Comparison of ENCODE assay signal across 10 mouse cellular contexts in genomic region chr4:43419801-43420281, GRCm38 (mm10). TPM values are rescaled to one million over a fixed set of nuclear protein-coding genes. Genes with fewer than 3 reads are reported as not detected.
A peak's percentile ranks its signal among the peaks of the same experiment; 100 is the strongest.
DNase-seq lines count a peak whose midpoint lies in the region; ATAC-seq and TF ChIP-seq lines count a peak whose summit lies in the region.
"Had no signal": no experiment of that assay in that cellular context is flagged by ENCODE, and none has a peak within 500 bp of the region (broad histone marks: within the 10 kb centered on the region; RNA-seq: fewer than 3 reads in every experiment).

No protein-coding gene starts in this region.

- ATAC-seq in liver, embryonic 11.5 days (replicated peaks; ENCODE audit: low FRiP score), result no peak
- no peak for ATAC-seq in embryonic facial prominence, embryonic 14.5 days (ENCODE audit: low read depth)
- peak; percentile 45; the same call in 1 of the 2 replicates for ATAC-seq in monocyte, adult 5-6 weeks (replicated peaks; ENCODE audit: insufficient number of reproducible peaks, low FRiP score, low TSS enrichment, poor library complexity, severe bottlenecking)

- H3K27ac ChIP-seq in gastrocnemius, adult 2 months, result peak overlapping the region; percentile 81
- peak overlapping the region; percentile 86 for H3K27ac ChIP-seq in liver, adult 2 months (replicated peaks; ENCODE audit: insufficient read depth, low read depth, low read length)
- H3K27ac ChIP-seq in liver, embryonic 11.5 days (ENCODE audit: low read depth, low read length), result no peak overlapping the region
- H3K27ac ChIP-seq in embryonic facial prominence, embryonic 14.5 days (replicated peaks; ENCODE audit: low read depth, low read length), result peak overlapping the region; percentile 28

- no peak for TF ChIP-seq CTCF in gastrocnemius, adult 2 months (IDR thresholded peaks at IDR 0.05)
- TF ChIP-seq CTCF in liver, adult 2 months (IDR thresholded peaks at IDR 0.05; ENCODE audit: low read depth, low read length), result no peak

- 23% methylated on average over 9 of the region's 9 CpGs for WGBS in liver, adult 2 months
- WGBS in liver, embryonic 11.5 days, result 55% methylated on average over 9 of the region's 9 CpGs
- 55% methylated on average over 9 of the region's 9 CpGs for WGBS in embryonic facial prominence, embryonic 14.5 days

- H3K79me2 ChIP-seq in liver, adult 2 months (ENCODE audit: control insufficient read depth, insufficient read depth, low read length), result 0 out of 2 replicates have a peak, but pooled peaks cover 7% of the 10 kb centered on the region

- peak overlapping the region; percentile 43 for H3K9ac ChIP-seq in liver, adult 2 months (ENCODE audit: low read depth, low read length)
- H3K9ac ChIP-seq in liver, embryonic 11.5 days (ENCODE audit: low read depth, low read length), result no peak overlapping the region
- H3K9ac ChIP-seq in embryonic facial prominence, embryonic 14.5 days (ENCODE audit: low read depth, low read length), result 0 out of 2 replicates have a peak overlapping the region, but pooled peaks have one; percentile 3

- no peak for DNase-seq in gastrocnemius, adult 2 months
- no peak for DNase-seq in gastrocnemius, postnatal 36 days
- peak; percentile 77 for DNase-seq in liver, adult 2 months (ENCODE audit: extremely low read depth, low read depth, low spot score)
- no peak for DNase-seq in liver, embryonic 11.5 days (ENCODE audit: low spot score)
- DNase-seq in embryonic facial prominence, embryonic 14.5 days (ENCODE audit: low spot score), result no peak
- no peak for DNase-seq in right cerebral cortex, postnatal 10 days (ENCODE audit: low spot score in 2 of 2)
- no peak for DNase-seq in left cerebral cortex, adult 18-20 months (ENCODE audit: low spot score in 2 of 2)

- peak overlapping the region; percentile 35 for H3K4me3 ChIP-seq in gastrocnemius, adult 2 months
- H3K4me3 ChIP-seq in liver, adult 2 months (ENCODE audit: insufficient read depth, low read depth, low read length), result no peak overlapping the region
- H3K4me3 ChIP-seq in liver, embryonic 11.5 days (ENCODE audit: low read depth, low read length), result no peak overlapping the region
- H3K4me3 ChIP-seq in embryonic facial prominence, embryonic 14.5 days (ENCODE audit: low read depth, low read length), result no peak overlapping the region

- H3K4me1 ChIP-seq in liver, adult 2 months (ENCODE audit: control insufficient read depth, insufficient read depth, low read length), result peaks cover 32% of the 10 kb centered on the region
- peaks cover 2% of the 10 kb centered on the region; the same call in 1 of the 2 replicates for H3K4me1 ChIP-seq in liver, embryonic 11.5 days (replicated peaks; ENCODE audit: control insufficient read depth, insufficient read depth, low read length)
- H3K4me1 ChIP-seq in embryonic facial prominence, embryonic 14.5 days (ENCODE audit: control insufficient read depth, insufficient read depth, low read length), result no peaks in the 10 kb centered on the region

- TF ChIP-seq POLR2A in liver, adult 2 months (IDR thresholded peaks at IDR 0.05; ENCODE audit: extremely low read depth, insufficient read depth, low read length), result no peak

- no peak overlapping the region for H3K4me2 ChIP-seq in liver, embryonic 11.5 days
- H3K4me2 ChIP-seq in embryonic facial prominence, embryonic 14.5 days (ENCODE audit: low read depth, low read length), result no peak overlapping the region

- H3K9me3 ChIP-seq in liver, embryonic 11.5 days (ENCODE audit: control insufficient read depth, low read length), result no peaks in the 10 kb centered on the region
- H3K9me3 ChIP-seq in embryonic facial prominence, embryonic 14.5 days (ENCODE audit: control insufficient read depth, low read length), result no peaks in the 10 kb centered on the region

- intact Hi-C loops in gastrocnemius, adult 2 months (cut with DNase I), result loop anchor here (1.0 to 5.0 kb wide), 3 partner anchors 39 to 373 kb away; partner anchors contain the start of genes Atp8b5, Fam214b and Rusc2
- intact Hi-C loops in gastrocnemius, postnatal 36 days (cut with DNase I), result loop anchor here (1.0 to 5.0 kb wide), 3 partner anchors 39 to 373 kb away; partner anchors contain the start of genes Atp8b5, Fam214b and Rusc2

- no peaks in the 10 kb centered on the region for H3K27me3 ChIP-seq in liver, adult 2 months (ENCODE audit: control insufficient read depth, insufficient read depth, low read length)
- peaks cover 13% of the 10 kb centered on the region for H3K27me3 ChIP-seq in liver, embryonic 11.5 days (replicated peaks; ENCODE audit: control insufficient read depth, insufficient read depth, low read length)
- peaks cover 11% of the 10 kb centered on the region; the same call in 1 of the 2 replicates for H3K27me3 ChIP-seq in embryonic facial prominence, embryonic 14.5 days (replicated peaks; ENCODE audit: control insufficient read depth, insufficient read depth, low read length)

- peaks cover 7% of the 10 kb centered on the region; the same call in 1 of the 2 replicates for H3K36me3 ChIP-seq in liver, adult 2 months (ENCODE audit: control insufficient read depth, insufficient read depth, low read length)
- peaks cover 6% of the 10 kb centered on the region; the same call in 1 of the 2 replicates for H3K36me3 ChIP-seq in liver, embryonic 11.5 days (ENCODE audit: control insufficient read depth, insufficient read depth, low read length)
- peaks cover 63% of the 10 kb centered on the region for H3K36me3 ChIP-seq in embryonic facial prominence, embryonic 14.5 days (ENCODE audit: control insufficient read depth, insufficient read depth, low read length)

RNA-seq across cellular contexts. Expression of gene Fam166b, which starts 9.1 kb away (rescaled TPM):
- total RNA-seq in gastrocnemius, adult 2 months (2021), result not detected
- not detected for total RNA-seq in gastrocnemius, postnatal 36 days (2021)
- not detected in 2 replicates for total RNA-seq in liver, adult 2 months (2014; rRNA removed)
- polyA plus RNA-seq in liver, adult 2 months (2012; rRNA removed), result not detected in 2 replicates
- polyA plus RNA-seq in liver, embryonic 11.5 days (2014; fragmentation: Nextera tagmentation; extraction: Ambion mirVana), result not detected in 2 replicates
- polyA plus RNA-seq in embryonic facial prominence, embryonic 14.5 days (2014; fragmentation: Nextera tagmentation; extraction: Ambion mirVana), result 0.22 and 0.33 TPM in 2 replicates
- 1.1 to 2.8 TPM in 2 of 3 replicates, not detected in the other for total RNA-seq in monocyte, adult 5-6 weeks (2017)
- 1 to 10 TPM in 1 of 2 experiments, under 1 TPM in 1; 0.82 to 1.2 TPM for total RNA-seq in left cerebral cortex, adult 18-20 months (2021)
- total RNA-seq: adrenal gland, adult 18-20 months had no signal
- polyA plus RNA-seq: CD4-positive, CD25-positive, alpha-beta regulatory T cell, adult 4 months had no signal

RNA-seq across cellular contexts. Expression of gene Tesk1, which starts 21.9 kb away (rescaled TPM):
- 10 to 100 TPM; 55.7 to 57.8 TPM for total RNA-seq in gastrocnemius, adult 2 months (2021)
- 10 to 100 TPM; 49.1 to 50.0 TPM for total RNA-seq in gastrocnemius, postnatal 36 days (2021)
- 3.0 and 3.2 TPM in 2 replicates for total RNA-seq in liver, adult 2 months (2014; rRNA removed)
- 25.0 and 28.3 TPM in 2 replicates for polyA plus RNA-seq in liver, adult 2 months (2012; rRNA removed)
- 4.3 TPM in 2 replicates for polyA plus RNA-seq in liver, embryonic 11.5 days (2014; fragmentation: Nextera tagmentation; extraction: Ambion mirVana)
- polyA plus RNA-seq in embryonic facial prominence, embryonic 14.5 days (2014; fragmentation: Nextera tagmentation; extraction: Ambion mirVana), result 13.2 and 14.8 TPM in 2 replicates
- 12.8 to 21.7 TPM (median 12.9 TPM) in 3 replicates for total RNA-seq in monocyte, adult 5-6 weeks (2017)
- total RNA-seq in left cerebral cortex, adult 18-20 months (2021), result 10 to 100 TPM; 90.6 to 96.5 TPM

RNA-seq across cellular contexts. Expression of gene Cd72, which starts 34.6 kb away (rescaled TPM):
- not detected for total RNA-seq in gastrocnemius, adult 2 months (2021)
- total RNA-seq in gastrocnemius, postnatal 36 days (2021), result not detected
- 2.8 and 3.6 TPM in 2 replicates for total RNA-seq in liver, adult 2 months (2014; rRNA removed)
- 1.3 and 4.9 TPM in 2 replicates for polyA plus RNA-seq in liver, adult 2 months (2012; rRNA removed)
- 1.2 and 1.3 TPM in 2 replicates for polyA plus RNA-seq in liver, embryonic 11.5 days (2014; fragmentation: Nextera tagmentation; extraction: Ambion mirVana)
- polyA plus RNA-seq in embryonic facial prominence, embryonic 14.5 days (2014; fragmentation: Nextera tagmentation; extraction: Ambion mirVana), result 2.9 and 3.9 TPM in 2 replicates
- total RNA-seq in monocyte, adult 5-6 weeks (2017), result 76.6 to 146 TPM (median 108 TPM) in 3 replicates
- total RNA-seq in left cerebral cortex, adult 18-20 months (2021), result 1 to 10 TPM in 1 of 2 experiments, under 1 TPM in 1; 0.84 to 1.3 TPM

RNA-seq across cellular contexts. Expression of gene Rusc2, which starts 38.1 kb away (rescaled TPM):
- 10 to 100 TPM; 19.0 to 29.6 TPM for total RNA-seq in gastrocnemius, adult 2 months (2021)
- 10 to 100 TPM; 20.8 to 23.3 TPM for total RNA-seq in gastrocnemius, postnatal 36 days (2021)
- total RNA-seq in liver, adult 2 months (2014; rRNA removed), result 14.2 and 15.9 TPM in 2 replicates
- polyA plus RNA-seq in liver, adult 2 months (2012; rRNA removed), result 17.2 and 17.5 TPM in 2 replicates
- polyA plus RNA-seq in liver, embryonic 11.5 days (2014; fragmentation: Nextera tagmentation; extraction: Ambion mirVana), result 1.4 and 2.0 TPM in 2 replicates
- polyA plus RNA-seq in embryonic facial prominence, embryonic 14.5 days (2014; fragmentation: Nextera tagmentation; extraction: Ambion mirVana), result 11.3 and 11.5 TPM in 2 replicates
- 0.43 to 7.6 TPM in 2 of 3 replicates, not detected in the other for total RNA-seq in monocyte, adult 5-6 weeks (2017)
- total RNA-seq in left cerebral cortex, adult 18-20 months (2021), result 100 to 1,000 TPM; 128 to 146 TPM
- polyA plus RNA-seq: CD4-positive, CD25-positive, alpha-beta regulatory T cell, adult 4 months had no signal

Comparison
In these comparisons a context has a peak if more than half of its experiments do, and no peak if none do; other contexts are left out.
1. RNA of gene Cd72, which starts 34.6 kb away (total RNA-seq): 76.6 to 146 TPM in monocyte, adult 5-6 weeks; 2.8 to 3.6 TPM in liver, adult 2 months, 0.84 to 1.3 TPM in left cerebral cortex, adult 18-20 months, not detected in gastrocnemius, postnatal 36 days and not detected in gastrocnemius, adult 2 months; every median in the first group is over 10 times any median in the second.